ENCODE assay signal across 14 mouse cellular contexts in the genomic region with DNA sequence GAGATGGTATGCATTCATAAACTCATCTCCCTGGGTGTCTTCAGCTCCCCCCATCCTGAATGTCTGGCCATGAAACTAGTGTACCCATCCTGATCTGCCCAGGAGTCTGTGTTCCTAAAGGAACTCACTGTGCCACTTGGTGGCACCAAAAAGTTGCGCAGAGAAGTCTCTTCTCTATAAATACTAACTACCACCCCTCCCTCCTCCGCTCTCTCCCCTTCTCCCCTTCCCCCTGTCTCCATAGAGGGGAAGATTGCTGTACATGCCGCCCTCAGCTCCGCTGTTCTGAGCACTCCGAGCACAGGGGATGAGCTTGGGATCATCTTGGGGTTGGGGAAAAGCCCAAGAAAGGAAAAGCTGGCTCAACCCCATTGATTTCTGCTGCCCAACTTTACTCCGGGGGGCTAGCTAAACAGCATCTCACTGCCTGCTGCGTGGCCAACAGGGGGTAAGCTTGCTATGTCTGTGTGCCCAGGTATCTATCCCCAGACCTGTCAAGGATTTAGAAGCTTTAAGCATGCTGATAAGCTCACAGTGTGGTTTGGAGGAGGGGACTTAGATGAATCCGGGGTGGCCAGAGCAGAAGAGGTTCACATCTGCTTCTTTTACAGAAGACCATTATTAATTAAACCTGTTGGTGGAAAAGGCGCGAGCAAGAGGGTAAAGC. TPM values are rescaled to one million over a fixed set of nuclear protein-coding genes. Genes with fewer than 3 reads are reported as not detected.
DNase-seq lines count a peak whose midpoint lies in the region; ATAC-seq and TF ChIP-seq lines count a peak whose summit lies in the region.
"Had no signal": no experiment of that assay in that cellular context is flagged by ENCODE, and none has a peak within 500 bp of the region (broad histone marks: within the 10 kb centered on the region; RNA-seq: fewer than 3 reads in every experiment).

No protein-coding gene starts in this region.

- ATAC-seq in forebrain, embryonic 16.5 days: peak; percentile 71
- ATAC-seq in midbrain, embryonic 16.5 days: peak; percentile 78
- ATAC-seq: lung, postnatal 0 days had no signal

- H3K9me3 ChIP-seq in forebrain, embryonic 16.5 days (ENCODE audit: control insufficient read depth, low read length): no peaks in the 10 kb centered on the region
- no peaks in the 10 kb centered on the region for H3K9me3 ChIP-seq in midbrain, embryonic 16.5 days (replicated peaks; ENCODE audit: control insufficient read depth, low read length, poor library complexity, severe bottlenecking)

- WGBS in cerebellum, adult 2 months: 7% methylated on average over 10 of the region's 10 CpGs
- whole genome bisulfite sequencing in forebrain, embryonic 16.5 days: 8% methylated on average over 10 of the region's 10 CpGs
- WGBS in midbrain, embryonic 16.5 days: 8% methylated on average over 10 of the region's 10 CpGs

- TF ChIP-seq POLR2A in cerebellum, adult 2 months (IDR thresholded peaks at IDR 0.05; ENCODE audit: borderline replicate concordance, insufficient read depth, low read length): no peak

- TF ChIP-seq CTCF in cerebellum, adult 2 months (IDR thresholded peaks at IDR 0.05; ENCODE audit: borderline replicate concordance, insufficient read depth, low read depth, low read length): no peak

- H3K4me1 ChIP-seq in cerebellum, adult 2 months (ENCODE audit: control insufficient read depth, insufficient read depth, low read length): no peaks in the 10 kb centered on the region
- 0 out of 2 replicates have a peak, but pooled peaks cover 4% of the 10 kb centered on the region for H3K4me1 ChIP-seq in forebrain, embryonic 16.5 days (replicated peaks; ENCODE audit: control insufficient read depth, insufficient read depth, low read length)
- peaks cover 8% of the 10 kb centered on the region for H3K4me1 ChIP-seq in midbrain, embryonic 16.5 days (ENCODE audit: control insufficient read depth, insufficient read depth, low read length)

- no peak overlapping the region for H3K27ac ChIP-seq in cerebellum, adult 2 months (ENCODE audit: insufficient read depth, low read length)
- H3K27ac ChIP-seq in forebrain, embryonic 16.5 days (ENCODE audit: low read length): no peak overlapping the region
- H3K27ac ChIP-seq in midbrain, embryonic 16.5 days (ENCODE audit: low read length): peak overlapping the region; percentile 68

- no peaks in the 10 kb centered on the region for H3K27me3 ChIP-seq in cerebellum, adult 2 months (ENCODE audit: control insufficient read depth, insufficient read depth, low read length)
- no peaks in the 10 kb centered on the region for H3K27me3 ChIP-seq in forebrain, embryonic 16.5 days (replicated peaks; ENCODE audit: control insufficient read depth, insufficient read depth, low read length)
- H3K27me3 ChIP-seq in midbrain, embryonic 16.5 days (ENCODE audit: control insufficient read depth, insufficient read depth, low read depth, low read length): no peaks in the 10 kb centered on the region

- peak overlapping the region; percentile 42 for H3K4me3 ChIP-seq in cerebellum, adult 2 months (replicated peaks; ENCODE audit: insufficient read depth, low read depth, low read length)
- peak overlapping the region; percentile 42 for H3K4me3 ChIP-seq in forebrain, embryonic 16.5 days (replicated peaks; ENCODE audit: low read length)
- peak overlapping the region; percentile 54 for H3K4me3 ChIP-seq in midbrain, embryonic 16.5 days (ENCODE audit: low read depth, low read length)

- peak overlapping the region; percentile 46 for H3K4me2 ChIP-seq in forebrain, embryonic 16.5 days (ENCODE audit: low read length)
- peak overlapping the region; percentile 87 for H3K4me2 ChIP-seq in midbrain, embryonic 16.5 days (ENCODE audit: low read length)

- peak overlapping the region; percentile 54 for H3K9ac ChIP-seq in forebrain, embryonic 16.5 days (replicated peaks; ENCODE audit: low read depth, low read length)
- peak overlapping the region; percentile 56 for H3K9ac ChIP-seq in midbrain, embryonic 16.5 days (ENCODE audit: low read depth, low read length)

- no peak for DNase-seq in cerebellum, adult 2 months
- DNase-seq in cerebellum, adult 8-10 months: no peak
- DNase-seq in layer of hippocampus, postnatal 10 days (ENCODE audit: low spot score in 2 of 2): peak; percentile 43 to 59
- DNase-seq in heart, postnatal 4 days: no peak
- no peak for DNase-seq in adrenal gland, adult 2 months
- DNase-seq in adrenal gland, postnatal 25 days: no peak
- DNase-seq: adrenal gland, postnatal 36 days; gastrocnemius, postnatal 10 days had no signal

- no peaks in the 10 kb centered on the region for H3K36me3 ChIP-seq in forebrain, embryonic 16.5 days (ENCODE audit: control insufficient read depth, insufficient read depth)
- H3K36me3 ChIP-seq in midbrain, embryonic 16.5 days (ENCODE audit: control insufficient read depth, insufficient read depth, low read length): no peaks in the 10 kb centered on the region

RNA-seq across cellular contexts. Expression of a gene that starts 2.4 kb away (rescaled TPM):
- polyA plus RNA-seq in cerebellum, adult 2 months (2012; rRNA removed): 7.5 and 9.4 TPM in 2 replicates
- 35.1 and 45.6 TPM in 2 replicates for polyA plus RNA-seq in forebrain, embryonic 16.5 days (2015; fragmentation: Nextera tagmentation; extraction: Ambion mirVana)
- total RNA-seq in layer of hippocampus, postnatal 10 days (2021): 100 to 1,000 TPM; 235 to 237 TPM
- 59.6 and 66.9 TPM in 2 replicates for polyA plus RNA-seq in midbrain, embryonic 16.5 days (2015; fragmentation: Nextera tagmentation; extraction: Ambion mirVana)
- total RNA-seq in heart, postnatal 4 days (2021): not detected
- not detected for total RNA-seq in adrenal gland, adult 2 months (2021)
- not detected in 2 replicates for polyA plus RNA-seq in adrenal gland, adult 2 months (2012; rRNA removed)
- not detected in 2 replicates for total RNA-seq in adrenal gland, postnatal 25 days (2021)
- total RNA-seq: adrenal gland, postnatal 36 days; hematopoietic stem cell, adult 5-6 weeks had no signal
- polyA plus RNA-seq: large intestine, adult 2 months; lung, postnatal 0 days; stomach, embryonic 14.5 days had no signal

Comparison
In these comparisons a context has a peak if more than half of its experiments do, and no peak if none do; other contexts are left out.
1. DNase-seq: peak in layer of hippocampus, postnatal 10 days (2 of 2); none in cerebellum, adult 2 months (0 of 2), cerebellum, adult 8-10 months (single experiment), heart, postnatal 4 days (single experiment), adrenal gland, adult 2 months (single experiment) and adrenal gland, postnatal 25 days (single experiment).
2. RNA of a gene that starts 2.4 kb away (total RNA-seq): 235 to 237 TPM in layer of hippocampus, postnatal 10 days; not detected in adrenal gland, adult 2 months, not detected in heart, postnatal 4 days and not detected in adrenal gland, postnatal 25 days; every median in the first group is over 100 times any median in the second.
3. Peak in every context shown above with its lines, with median percentiles within 50 percentile points of each other: H3K4me3 ChIP-seq.